Mouse (Mus musculus) kidney, postnatal 36 days (tissue): ENCODE results near the gene Dph1.
"Not testable (repeated sequence)": the region's sequence is repeated elsewhere in the genome, so short reads cannot be mapped to it uniquely, and the experiment has no call there.

Source experiments
- DNase-seq, 2 experiments: peaks; one replicate each; pipeline ENCODE4 v3.0.0; 2021 to 2022; ENCODE audit warnings: mixed read lengths in 2 of 2

Dph1 gene

GRCm38 (mm10) chr11:75201721-75202120 is 10.7 kb upstream of the Dph1 start:
- DNase-seq: no peak

GRCm38 (mm10) chr11:75200935-75201334 is 9.9 kb upstream of the Dph1 start:
- DNase-seq: no peak

GRCm38 (mm10) chr11:75199951-75200350 is 8.9 kb upstream of the Dph1 start:
- DNase-seq: no peak

- DNase-seq: no peak
Observed at GRCm38 (mm10) chr11:75198792-75199191, 7.8 kb upstream of the Dph1 start.

GRCm38 (mm10) chr11:75197956-75198355 is 6.9 kb upstream of the Dph1 start:
- DNase-seq: no peak

- DNase-seq: no peak
Observed at GRCm38 (mm10) chr11:75196131-75196530, 5.1 kb upstream of the Dph1 start.

- DNase-seq: peak; percentile 71 to 85
Observed at GRCm38 (mm10) chr11:75194850-75195461, 3.9 kb upstream of the Dph1 start.

- peak; percentile 47 to 69 for DNase-seq
Observed at GRCm38 (mm10) chr11:75194121-75194849, 3.2 kb upstream of the Dph1 start.

GRCm38 (mm10) chr11:75193256-75194071 is 2.4 kb upstream of the Dph1 start, which contains the start of gene Rtn4rl1:
Gene Rtn4rl1, plus strand, starts transcription at chr11:75193783.
- peak; percentile 81 to 85 for DNase-seq

GRCm38 (mm10) chr11:75192336-75193214 is 1.5 kb upstream of the Dph1 start:
- peak; percentile 89 to 93 for DNase-seq

- no peak for DNase-seq
Observed at GRCm38 (mm10) chr11:75191841-75192240, 800 bp upstream of the Dph1 start.

- peak; percentile 91 to 92 for DNase-seq
Observed at GRCm38 (mm10) chr11:75190371-75190724, 693 bp downstream of the Dph1 start.

- DNase-seq: peak in 1 of 2 experiments; percentile 27
Observed at GRCm38 (mm10) chr11:75189713-75190370, 1.2 kb downstream of the Dph1 start.

GRCm38 (mm10) chr11:75184986-75185385 is 6.1 kb downstream of the Dph1 start:
- no peak for DNase-seq

- no peak for DNase-seq
Observed at GRCm38 (mm10) chr11:75184573-75184972, 6.5 kb downstream of the Dph1 start.

GRCm38 (mm10) chr11:75183917-75184570 is 7.0 kb downstream of the Dph1 start:
- no peak for DNase-seq

GRCm38 (mm10) chr11:75178672-75179208 is 12.3 kb downstream of the Dph1 start, which contains the start of gene Ovca2:
Gene Ovca2, minus strand, starts transcription at chr11:75178835.
- peak; percentile 91 to 94 for DNase-seq

GRCm38 (mm10) chr11:75178011-75178410 is 13.0 kb downstream of the Dph1 start:
- DNase-seq: no peak

- not testable (repeated sequence) for DNase-seq
Observed at GRCm38 (mm10) chr11:75174574-75174973, 16.5 kb downstream of the Dph1 start.

- DNase-seq: no peak
Observed at GRCm38 (mm10) chr11:75173799-75174165, 17.3 kb downstream of the Dph1 start.
